Mouse (Mus musculus): ENCODE measurements around the gene Ubald1. TPM values are rescaled to one million over a fixed set of nuclear protein-coding genes. Genes with fewer than 3 reads are reported as not detected.

The Ubald1 gene
- total RNA-seq, 1 experiment, result 26.7 TPM

GRCm38 (mm10) chr16:4855046-4855650 is 25.0 kb downstream of the Ubald1 start:
- H3K36me3 ChIP-seq (ENCODE audit: control insufficient read depth, insufficient read depth, low read length, poor library complexity, severe bottlenecking), result no peaks in the 10 kb centered on the region
- H3K27ac ChIP-seq (ENCODE audit: insufficient read depth, low read depth, low read length, poor library complexity, severe bottlenecking), result no peak overlapping the region
- H3K9ac ChIP-seq (ENCODE audit: insufficient read depth, low read depth, low read length, poor library complexity, severe bottlenecking), result no peak overlapping the region
- TF ChIP-seq ZNF384 (IDR thresholded peaks at IDR 0.05; ENCODE audit: low read depth, low read length), result no peak
- TF ChIP-seq CHD2 (IDR thresholded peaks at IDR 0.05; ENCODE audit: low read depth, low read length), result no peak
- no peaks in the 10 kb centered on the region for H3K9me3 ChIP-seq (ENCODE audit: control insufficient read depth, insufficient read depth, low read depth, low read length)
- H3K4me3 ChIP-seq (ENCODE audit: insufficient read depth in 1 of 2, low read depth in 1 of 2, low read length in 2 of 2, poor library complexity in 1 of 2, severe bottlenecking in 1 of 2), result no peak overlapping the region
- DNase-seq (ENCODE audit: low read depth, low spot score), result no peak
- no peaks in the 10 kb centered on the region for H3K4me1 ChIP-seq (ENCODE audit: control insufficient read depth in 2 of 2, insufficient read depth in 2 of 2, low read length in 2 of 2, poor library complexity in 1 of 2)
- in situ Hi-C loops (cut with MboI; ENCODE audit: low sequenced_read_pairs in 2 of 2, unreplicated experiment in 2 of 2), result no loop called here

DNA sequence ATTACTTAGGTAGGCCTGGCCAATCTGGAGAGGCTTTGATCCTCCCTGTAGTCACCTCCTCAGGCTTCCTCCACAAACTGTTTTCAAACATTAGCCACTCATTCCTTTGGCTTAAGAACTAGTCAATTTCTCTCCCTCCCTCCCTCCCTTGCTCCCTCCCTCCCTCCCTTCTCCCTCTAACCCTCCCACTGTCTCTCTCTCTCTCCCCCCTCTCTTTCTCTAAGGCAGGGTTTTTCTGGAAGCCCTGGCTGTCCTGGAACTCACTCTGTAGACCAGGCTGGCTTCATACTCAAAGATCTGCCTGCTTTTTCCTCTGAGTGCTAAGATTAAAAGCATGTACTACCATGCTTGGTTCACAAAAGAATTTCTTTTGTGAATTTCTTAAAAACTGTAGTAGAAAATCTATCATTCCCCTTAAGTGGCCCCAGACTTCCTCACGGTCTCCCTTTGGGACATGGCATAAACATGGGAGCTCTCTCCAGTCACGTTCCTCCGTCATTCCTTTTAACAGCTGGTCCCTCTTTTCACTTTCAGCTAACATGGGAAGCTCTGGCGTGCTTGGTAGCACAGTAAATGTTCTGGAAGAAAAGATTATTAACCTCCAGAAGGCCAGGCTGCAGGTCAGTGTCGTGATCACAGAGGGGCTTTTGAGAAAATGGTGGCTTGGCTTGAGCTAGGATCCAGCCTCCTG is 29.0 kb downstream of the Ubald1 start:
- no peak overlapping the region for H3K27ac ChIP-seq (ENCODE audit: insufficient read depth, low read depth, low read length, poor library complexity, severe bottlenecking)

GRCm38 (mm10) chr16:4850361-4850760 is 29.8 kb downstream of the Ubald1 start:
- no peak for DNase-seq (ENCODE audit: low read depth, low spot score)
- H3K36me3 ChIP-seq (ENCODE audit: control insufficient read depth, insufficient read depth, low read length, poor library complexity, severe bottlenecking), result no peaks in the 10 kb centered on the region
- H3K4me1 ChIP-seq (ENCODE audit: control insufficient read depth in 2 of 2, insufficient read depth in 2 of 2, low read length in 2 of 2, poor library complexity in 1 of 2), result no peaks in the 10 kb centered on the region; a peak in 1 of 4 replicates
- no peak overlapping the region for H3K4me3 ChIP-seq (ENCODE audit: insufficient read depth in 1 of 2, low read depth in 1 of 2, low read length in 2 of 2, poor library complexity in 1 of 2, severe bottlenecking in 1 of 2)
- no peaks in the 10 kb centered on the region for H3K9me3 ChIP-seq (ENCODE audit: control insufficient read depth, insufficient read depth, low read depth, low read length)
- no peak for TF ChIP-seq CHD2 (IDR thresholded peaks at IDR 0.05; ENCODE audit: low read depth, low read length)
- TF ChIP-seq MAFK (IDR thresholded peaks at IDR 0.05; ENCODE audit: insufficient read depth, low read depth, low read length), result no peak
- TF ChIP-seq HCFC1 (IDR thresholded peaks at IDR 0.05; ENCODE audit: borderline replicate concordance, insufficient read depth, low read length), result no peak
- no peak for TF ChIP-seq ZC3H11A (IDR thresholded peaks at IDR 0.05; ENCODE audit: borderline replicate concordance, low read depth, low read length)
- TF ChIP-seq ZNF384 (IDR thresholded peaks at IDR 0.05; ENCODE audit: low read depth, low read length), result no peak
- no peak overlapping the region for H3K9ac ChIP-seq (ENCODE audit: insufficient read depth, low read depth, low read length, poor library complexity, severe bottlenecking)
- H3K27ac ChIP-seq (ENCODE audit: insufficient read depth, low read depth, low read length, poor library complexity, severe bottlenecking), result no peak overlapping the region
- in situ Hi-C loops (cut with MboI; ENCODE audit: low sequenced_read_pairs in 2 of 2, unreplicated experiment in 2 of 2), result no loop called here

More for the DNA sequence above, 29.0 kb downstream of the Ubald1 start:
- no peak for DNase-seq (ENCODE audit: low read depth, low spot score)
- H3K36me3 ChIP-seq (ENCODE audit: control insufficient read depth, insufficient read depth, low read length, poor library complexity, severe bottlenecking), result no peaks in the 10 kb centered on the region
- in situ Hi-C loops (cut with MboI; ENCODE audit: low sequenced_read_pairs in 2 of 2, unreplicated experiment in 2 of 2), result no loop called here
- no peak overlapping the region for H3K9ac ChIP-seq (ENCODE audit: insufficient read depth, low read depth, low read length, poor library complexity, severe bottlenecking)
- H3K9me3 ChIP-seq (ENCODE audit: control insufficient read depth, insufficient read depth, low read depth, low read length), result no peaks in the 10 kb centered on the region
- H3K4me1 ChIP-seq (ENCODE audit: control insufficient read depth in 2 of 2, insufficient read depth in 2 of 2, low read length in 2 of 2, poor library complexity in 1 of 2), result no peaks in the 10 kb centered on the region; a peak in 1 of 4 replicates
- TF ChIP-seq ZC3H11A (IDR thresholded peaks at IDR 0.05; ENCODE audit: borderline replicate concordance, low read depth, low read length) (no peak), ZNF384 (IDR thresholded peaks at IDR 0.05; ENCODE audit: low read depth, low read length) (no peak), MAFK (IDR thresholded peaks at IDR 0.05; ENCODE audit: insufficient read depth, low read depth, low read length) (no peak), CHD2 (IDR thresholded peaks at IDR 0.05; ENCODE audit: low read depth, low read length) (no peak), HCFC1 (IDR thresholded peaks at IDR 0.05; ENCODE audit: borderline replicate concordance, insufficient read depth, low read length) (no peak)
- no peak overlapping the region for H3K4me3 ChIP-seq (ENCODE audit: insufficient read depth in 1 of 2, low read depth in 1 of 2, low read length in 2 of 2, poor library complexity in 1 of 2, severe bottlenecking in 1 of 2)

DNA sequence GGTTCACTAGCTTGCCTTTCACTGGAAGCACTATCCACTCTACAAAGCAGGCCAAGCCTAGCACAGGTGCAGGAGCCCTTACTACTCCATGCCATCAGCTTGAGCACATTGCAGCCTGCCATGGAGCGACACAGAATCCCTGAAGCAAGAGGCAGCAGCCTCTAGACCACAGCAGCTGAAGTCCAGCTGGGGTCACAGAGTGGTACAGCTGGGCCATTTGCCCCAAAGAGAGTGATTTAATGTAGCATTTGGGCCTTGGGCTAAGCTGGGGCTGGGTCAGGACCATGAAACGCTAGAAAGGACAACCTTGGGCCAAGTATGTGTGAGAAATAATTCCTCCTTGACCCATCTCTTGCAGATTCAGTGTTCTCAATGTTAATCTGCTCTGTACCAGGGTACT is 32.0 kb downstream of the Ubald1 start:
- DNase-seq (ENCODE audit: low read depth, low spot score), result no peak
- H3K9ac ChIP-seq (ENCODE audit: insufficient read depth, low read depth, low read length, poor library complexity, severe bottlenecking), result no peak overlapping the region
- no peaks in the 10 kb centered on the region for H3K9me3 ChIP-seq (ENCODE audit: control insufficient read depth, insufficient read depth, low read depth, low read length)
- in situ Hi-C loops (cut with MboI; ENCODE audit: low sequenced_read_pairs in 2 of 2, unreplicated experiment in 2 of 2), result no loop called here
- no peak for TF ChIP-seq HCFC1 (IDR thresholded peaks at IDR 0.05; ENCODE audit: borderline replicate concordance, insufficient read depth, low read length)
- TF ChIP-seq ZC3H11A (IDR thresholded peaks at IDR 0.05; ENCODE audit: borderline replicate concordance, low read depth, low read length), result no peak
- no peak for TF ChIP-seq MAFK (IDR thresholded peaks at IDR 0.05; ENCODE audit: insufficient read depth, low read depth, low read length)
- TF ChIP-seq CHD2 (IDR thresholded peaks at IDR 0.05; ENCODE audit: low read depth, low read length), result no peak
- TF ChIP-seq ZNF384 (IDR thresholded peaks at IDR 0.05; ENCODE audit: low read depth, low read length), result no peak
- H3K27ac ChIP-seq (ENCODE audit: insufficient read depth, low read depth, low read length, poor library complexity, severe bottlenecking), result no peak overlapping the region
- no peak overlapping the region for H3K4me3 ChIP-seq (ENCODE audit: insufficient read depth in 1 of 2, low read depth in 1 of 2, low read length in 2 of 2, poor library complexity in 1 of 2, severe bottlenecking in 1 of 2)
- H3K36me3 ChIP-seq (ENCODE audit: control insufficient read depth, insufficient read depth, low read length, poor library complexity, severe bottlenecking), result no peaks in the 10 kb centered on the region
- no peaks in the 10 kb centered on the region; a peak in 1 of 4 replicates for H3K4me1 ChIP-seq (ENCODE audit: control insufficient read depth in 2 of 2, insufficient read depth in 2 of 2, low read length in 2 of 2, poor library complexity in 1 of 2)
